7 mouse cellular contexts compared by ENCODE assay signal in genomic region chr14:25768915-25769625, GRCm38 (mm10). TPM values are rescaled to one million over a fixed set of nuclear protein-coding genes. Genes with fewer than 3 reads are reported as not detected.
DNase-seq lines count a peak whose midpoint lies in the region; ATAC-seq and TF ChIP-seq lines count a peak whose summit lies in the region.

TSS of gene Zcchc24 (minus strand) at chr14:25769039.

- H3K4me2 ChIP-seq in midbrain, embryonic 11.5 days: peak within 1 kb of the TSS; percentile 87

- intact Hi-C loops in left cerebral cortex, postnatal 4 days (cut with DNase I): no loop called here

- no peak; the same call in 1 of the 2 replicates for TF ChIP-seq POLR2A in small intestine, adult 2 months (IDR thresholded peaks at IDR 0.05; ENCODE audit: low read depth, low read length)

- H3K4me3 ChIP-seq in midbrain, embryonic 11.5 days (ENCODE audit: low read depth, low read length): peak within 1 kb of the TSS; percentile 54
- H3K4me3 ChIP-seq in small intestine, adult 2 months (ENCODE audit: low read depth, low read length): peak within 1 kb of the TSS; percentile 81

- H3K9me3 ChIP-seq in midbrain, embryonic 11.5 days (ENCODE audit: control insufficient read depth, low read length): no peaks in the 10 kb centered on the region

- H3K9ac ChIP-seq in midbrain, embryonic 11.5 days (ENCODE audit: low read length): peak within 1 kb of the TSS; percentile 61

- H3K36me3 ChIP-seq in midbrain, embryonic 11.5 days (ENCODE audit: control insufficient read depth, insufficient read depth, low read length): no peaks in the 10 kb centered on the region
- H3K36me3 ChIP-seq in small intestine, adult 2 months (ENCODE audit: control insufficient read depth, insufficient read depth, low read length): no peaks in the 10 kb centered on the region

- TF ChIP-seq CTCF in small intestine, adult 2 months (IDR thresholded peaks at IDR 0.05; ENCODE audit: extremely low read depth, insufficient read length, insufficient replicate concordance, low read depth, low read length): no peak

- peaks cover 7% of the 10 kb centered on the region for H3K27me3 ChIP-seq in midbrain, embryonic 11.5 days (ENCODE audit: control insufficient read depth, insufficient read depth, low read length)
- H3K27me3 ChIP-seq in small intestine, adult 2 months (ENCODE audit: control insufficient read depth, insufficient read depth, low read length): peaks cover 10% of the 10 kb centered on the region; the same call in 1 of the 2 replicates

- ATAC-seq in midbrain, embryonic 11.5 days (ENCODE audit: low FRiP score): peak; percentile 95

- under 1% methylated on average over 54 of the region's 55 CpGs for WGBS in midbrain, embryonic 11.5 days
- 2% methylated on average over 54 of the region's 55 CpGs for WGBS in small intestine, adult 2 months

- no peak within 1 kb of the TSS for H3K27ac ChIP-seq in midbrain, embryonic 11.5 days (ENCODE audit: low read depth, low read length)
- peak within 1 kb of the TSS; percentile 62 for H3K27ac ChIP-seq in small intestine, adult 2 months (ENCODE audit: insufficient read depth, low read depth, low read length)

- peaks cover 25% of the 10 kb centered on the region for H3K4me1 ChIP-seq in midbrain, embryonic 11.5 days (ENCODE audit: control insufficient read depth, insufficient read depth, low read length)
- H3K4me1 ChIP-seq in small intestine, adult 2 months (ENCODE audit: control insufficient read depth, insufficient read depth, insufficient read length, low read length): peaks cover 6% of the 10 kb centered on the region

- peak; percentile 94 for DNase-seq in adrenal gland, adult 2 months
- DNase-seq in embryo, embryonic 11.5 days (ENCODE audit: low read depth, low spot score): peak; percentile 88
- peak; percentile 100 for DNase-seq in heart, adult 11 months
- DNase-seq in kidney, adult 11 months: peak; percentile 83
- DNase-seq in left cerebral cortex, postnatal 4 days: peak; percentile 88
- DNase-seq in midbrain, embryonic 11.5 days (ENCODE audit: low spot score, missing footprints): peak; percentile 98

RNA-seq across cellular contexts. Expression of gene Zcchc24, which starts in this region (rescaled TPM):
- total RNA-seq in adrenal gland, adult 2 months (2021): 10 to 100 TPM; 19.5 to 32.6 TPM
- polyA plus RNA-seq in adrenal gland, adult 2 months (2012; rRNA removed): 19.5 and 20.6 TPM in 2 replicates
- total RNA-seq in left cerebral cortex, postnatal 4 days (2021): 10 to 100 TPM; 34.2 to 34.8 TPM
- 10.1 and 11.4 TPM in 2 replicates for polyA plus RNA-seq in midbrain, embryonic 11.5 days (2014; fragmentation: Nextera tagmentation; extraction: Ambion mirVana)
- polyA plus RNA-seq in small intestine, adult 2 months (2012; rRNA removed): 9.0 and 10.1 TPM in 2 replicates
